Mouse (Mus musculus) heart, adult 18-20 months (tissue): ENCODE measurements at regions not wholly inside any gene's neighbourhood (a gene's known extent, or its start where the extent isn't known, plus 50 kb on each side); places are given as distances from the start of the nearest gene placed in this dataset.

Experiments used
- DNase-seq, 2 experiments: peaks; one replicate each; pipeline ENCODE4 v3.0.0; 2021 to 2022; ENCODE audit warnings: mixed read lengths in 1 of 2

DNA sequence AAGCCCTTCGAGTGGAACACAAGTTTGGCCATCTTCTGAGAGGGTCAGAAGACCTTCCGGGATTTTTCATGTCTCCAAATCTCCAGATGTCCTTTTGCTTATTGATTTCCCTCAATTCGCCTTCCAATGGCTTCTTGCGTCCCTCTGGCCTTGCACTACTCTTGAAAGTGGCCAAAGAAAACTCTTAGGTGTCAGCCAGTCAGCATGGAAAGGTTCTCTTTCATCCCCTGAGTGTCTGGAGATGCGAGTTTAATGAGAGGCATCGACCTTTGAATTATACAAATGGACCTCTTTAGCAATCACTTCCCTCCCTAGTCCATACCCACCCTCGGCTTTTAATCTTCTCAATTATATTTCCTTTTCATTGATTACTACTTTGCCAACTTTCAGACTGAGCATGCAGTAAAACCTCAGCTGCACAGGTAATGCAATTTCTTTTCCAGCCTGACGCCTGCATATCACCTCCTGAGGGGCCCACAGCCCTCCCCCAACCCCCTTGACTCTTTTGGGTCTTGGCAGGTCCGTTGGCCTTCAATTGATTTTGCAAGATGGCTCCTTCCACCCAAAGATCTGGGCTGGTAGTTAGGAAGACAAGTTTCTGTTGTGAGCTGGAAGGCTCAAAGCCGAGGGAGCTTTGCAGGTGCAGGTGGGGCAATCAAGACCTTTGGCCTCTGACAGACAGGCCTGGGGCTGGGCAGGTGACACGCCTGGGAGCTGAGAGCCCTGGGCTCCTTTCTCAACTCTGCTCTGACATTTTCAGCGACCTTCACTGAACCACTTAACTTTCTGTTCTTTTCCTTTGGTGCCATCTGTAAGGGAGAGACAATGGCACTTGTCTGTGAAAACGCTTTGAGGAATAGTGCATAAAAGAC lies 461.8 kb downstream of the Ccdc171 start:
- DNase-seq: no peak

DNA sequence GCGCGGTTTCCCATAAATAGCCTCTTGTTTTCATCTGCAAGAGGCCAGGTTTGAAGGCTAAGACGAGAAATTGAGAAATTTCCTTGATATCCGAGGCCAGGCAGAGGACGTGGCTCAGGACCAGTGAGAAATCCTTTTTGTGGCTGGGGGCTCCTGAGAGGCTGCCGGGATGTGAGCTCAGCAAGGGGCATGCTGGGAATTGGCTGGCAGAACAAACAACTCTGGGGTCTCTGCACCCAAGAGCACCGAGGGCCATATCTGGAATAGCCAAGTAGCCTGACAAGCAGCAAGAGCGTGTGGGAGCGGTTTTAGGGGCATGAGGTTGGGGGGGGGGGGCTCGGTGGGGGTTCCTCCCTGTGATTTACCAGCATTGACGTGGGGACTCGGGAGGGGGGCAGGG lies 462.5 kb downstream of the Ccdc171 start:
- DNase-seq: no peak

DNA sequence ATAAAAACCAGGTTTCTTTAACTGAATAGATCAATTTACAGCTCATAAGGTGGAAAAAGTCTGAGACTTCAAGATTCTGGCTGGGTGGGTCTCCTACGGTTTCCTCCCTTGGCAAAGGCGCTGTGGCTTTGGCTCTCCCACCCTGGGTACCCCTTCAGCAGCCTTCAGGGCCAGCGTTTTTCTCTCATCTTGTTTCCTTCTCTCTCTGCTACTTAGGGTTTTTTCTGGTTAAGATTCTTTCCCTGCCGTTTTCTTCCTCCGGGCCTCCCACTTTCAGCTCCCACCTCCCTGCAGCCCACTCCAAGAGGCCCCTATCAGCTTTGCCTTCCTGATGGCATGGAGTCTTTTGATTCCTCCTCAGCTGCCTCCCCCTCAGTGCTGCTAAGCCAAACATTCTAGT lies 463.0 kb downstream of the Ccdc171 start:
- DNase-seq: no peak

DNA sequence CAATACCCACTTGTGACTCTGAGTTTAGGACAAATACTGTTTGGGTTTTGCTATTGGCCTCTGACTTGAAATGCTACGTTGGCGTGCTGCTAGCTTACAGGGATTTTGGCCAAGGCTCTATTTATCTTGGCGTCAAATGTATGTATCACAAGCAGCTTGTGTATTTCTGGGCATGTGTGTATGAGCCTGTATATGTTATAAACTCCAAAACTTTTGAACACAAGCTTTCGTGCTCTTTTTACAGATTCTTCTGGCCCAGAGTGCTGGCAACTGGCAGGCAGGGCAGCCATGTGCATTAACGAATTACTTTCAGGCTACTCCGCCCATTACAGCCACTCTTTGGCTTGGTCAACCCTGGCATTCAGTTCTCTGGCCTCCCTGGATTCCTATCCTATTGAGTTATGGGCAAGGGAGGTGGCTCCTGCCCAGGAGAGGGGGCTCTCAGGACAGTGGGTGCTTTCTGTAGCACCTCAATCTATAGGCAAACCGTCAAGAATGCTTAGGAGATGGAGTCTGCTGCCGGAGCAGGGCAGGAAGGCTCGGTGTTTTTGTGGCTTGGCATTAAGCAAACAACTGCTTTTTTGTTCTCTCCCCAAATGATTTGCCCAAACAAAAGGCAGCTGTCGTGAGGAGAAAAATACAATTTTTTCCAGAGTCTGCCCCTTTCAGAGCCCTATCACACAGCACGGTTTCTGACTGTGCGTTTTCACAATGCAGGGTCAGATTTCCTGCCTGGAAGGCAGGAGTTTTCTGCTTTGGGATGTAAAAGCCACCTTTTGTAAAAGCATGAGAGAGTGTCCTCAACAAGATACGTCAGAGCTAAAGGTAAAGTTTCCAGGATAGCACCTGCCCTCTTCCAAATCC lies 465.0 kb downstream of the Ccdc171 start:
- peak; percentile 26 to 36 for DNase-seq

DNA sequence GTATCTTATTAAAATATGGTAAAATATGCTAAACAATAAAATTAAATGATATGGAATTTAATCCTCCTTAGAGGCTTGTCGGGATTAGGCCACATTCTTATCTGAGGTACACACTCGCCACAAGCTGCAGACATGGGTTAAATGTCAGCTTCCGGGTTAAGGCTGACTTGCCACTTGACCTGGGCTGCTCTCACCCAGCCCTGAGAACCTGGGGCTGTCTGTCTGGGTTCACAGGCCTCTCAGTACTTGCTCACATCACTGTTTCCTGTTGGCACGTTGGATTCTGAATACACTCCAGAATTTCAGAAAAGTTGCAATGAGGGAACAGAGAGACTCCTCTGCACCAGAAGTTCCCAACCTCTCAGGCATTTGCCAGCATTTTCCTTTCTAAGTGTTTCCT lies 465.9 kb downstream of the Ccdc171 start:
- peak in 1 of 2 experiments; percentile 25 for DNase-seq

DNA sequence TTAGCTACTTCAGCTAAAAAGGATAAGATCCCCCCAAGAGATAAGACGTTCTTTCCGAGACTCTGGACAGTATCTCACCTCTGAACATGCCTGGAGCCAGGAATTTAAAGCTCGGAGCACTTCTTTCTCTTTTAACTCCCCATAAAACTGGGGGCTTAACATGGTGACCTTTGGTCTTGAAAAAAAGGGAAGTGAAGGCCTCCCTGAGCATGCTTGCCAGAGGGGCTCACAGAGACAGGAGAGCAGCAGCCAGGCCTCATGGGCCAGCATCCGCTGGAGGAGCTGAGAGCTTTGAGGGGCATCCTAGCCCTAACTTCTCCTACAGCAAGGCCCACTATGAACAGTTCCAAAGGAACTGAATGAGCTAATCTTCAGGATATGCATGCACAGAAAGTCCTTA lies 471.7 kb downstream of the Ccdc171 start:
- no peak for DNase-seq

DNA sequence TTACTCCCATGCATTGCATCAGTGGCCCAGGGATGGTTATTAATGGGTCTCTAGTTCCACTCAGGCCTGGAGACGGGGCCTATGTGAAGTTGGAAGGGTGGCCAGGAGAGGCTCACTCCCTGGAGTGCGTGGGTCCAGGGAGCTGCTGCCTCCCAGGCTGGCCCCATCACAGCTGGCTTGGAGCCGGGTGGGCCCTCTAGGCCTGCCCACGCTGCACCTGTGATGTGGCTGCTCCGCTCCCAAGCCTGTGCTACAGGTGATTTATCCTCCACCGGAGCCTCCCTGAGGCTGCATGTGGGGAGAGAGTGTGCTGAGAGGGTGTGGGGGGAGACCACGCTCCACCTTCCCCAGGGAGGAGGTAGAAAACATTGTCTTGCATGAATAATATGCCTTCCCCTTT lies 476.3 kb downstream of the Ccdc171 start:
- DNase-seq: no peak

DNA sequence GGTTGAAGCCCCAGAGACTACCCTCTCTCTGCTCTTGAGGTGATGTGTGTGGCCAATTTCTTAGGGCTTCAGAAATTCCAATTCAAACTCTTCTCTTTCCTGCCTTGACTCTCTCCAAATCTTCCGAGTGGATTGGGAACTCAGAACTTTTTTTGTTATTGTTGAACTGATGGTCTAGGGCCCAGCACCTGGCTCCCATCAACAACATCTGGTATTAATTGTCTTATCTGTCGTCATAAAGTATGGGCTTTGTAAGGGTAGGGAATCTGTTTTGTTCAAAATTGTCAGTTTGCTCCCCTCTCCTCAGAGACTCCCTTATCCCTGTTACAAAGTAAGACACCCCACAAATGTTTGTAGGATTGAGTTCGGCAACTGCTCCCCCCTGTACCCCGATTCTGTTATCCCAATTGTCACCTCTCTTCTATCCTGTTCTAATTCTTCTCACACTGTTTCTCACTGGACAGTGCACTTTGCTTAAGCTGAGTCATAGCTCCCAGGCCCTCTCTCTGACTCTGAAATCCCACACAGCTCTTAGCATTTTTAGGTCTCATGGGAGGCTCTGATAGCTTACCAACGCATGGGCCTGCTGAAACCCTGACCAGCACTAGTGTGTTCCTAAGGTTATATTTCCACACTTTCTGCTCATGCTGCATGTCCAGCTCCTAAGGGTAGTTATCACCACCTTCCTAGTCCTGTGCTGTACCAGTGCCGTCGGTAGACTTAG lies 478.9 kb downstream of the Ccdc171 start:
- peak; percentile 26 to 46 for DNase-seq

DNA sequence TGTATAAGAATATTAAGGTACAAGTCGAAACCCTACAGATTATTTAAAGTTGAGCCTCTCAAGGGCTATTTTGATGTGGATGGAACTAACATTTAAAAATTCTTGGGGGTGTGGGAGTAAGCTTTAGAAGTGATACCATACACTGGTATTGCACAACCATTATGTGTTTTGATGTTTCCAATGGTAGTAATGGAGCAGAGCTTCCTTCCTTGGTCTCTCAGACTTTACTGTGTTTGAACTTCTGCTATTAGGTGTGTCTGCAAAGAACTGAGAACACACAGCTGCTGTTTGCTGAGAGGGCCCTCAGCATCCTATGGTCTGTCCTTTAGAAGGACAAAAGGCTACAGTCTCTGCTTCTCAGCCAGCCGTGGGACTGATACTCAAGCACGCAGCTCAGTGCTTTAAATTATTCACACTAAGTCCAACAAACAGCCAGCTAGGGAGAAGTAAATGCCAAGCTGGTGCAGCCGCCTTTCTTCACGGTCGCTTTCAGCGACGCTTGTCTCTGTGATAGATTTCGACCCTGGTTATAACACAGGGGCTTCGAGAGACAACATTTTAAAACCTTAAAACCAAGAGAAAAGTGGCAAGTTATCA lies 479.5 kb downstream of the Ccdc171 start:
- DNase-seq: no peak

DNA sequence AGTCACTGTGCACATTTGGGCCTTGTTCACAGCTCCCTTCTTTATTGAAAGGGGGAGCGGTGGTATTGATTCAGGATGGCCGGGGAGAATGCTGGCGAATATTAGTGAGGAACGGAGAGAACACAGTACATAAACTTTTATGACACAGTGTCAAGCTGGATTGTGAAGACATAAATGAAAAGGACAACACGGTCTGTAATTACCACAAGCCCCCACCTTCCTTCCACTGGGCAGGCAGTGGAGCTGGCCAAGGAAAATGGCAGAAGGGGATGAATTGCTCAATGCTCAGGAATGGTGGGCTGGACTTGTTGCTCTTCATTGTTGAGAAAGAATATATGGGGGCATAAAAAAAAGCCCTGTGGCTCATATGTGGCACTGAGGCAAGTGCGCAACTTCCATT lies 486.6 kb downstream of the Ccdc171 start:
- DNase-seq: no peak

DNA sequence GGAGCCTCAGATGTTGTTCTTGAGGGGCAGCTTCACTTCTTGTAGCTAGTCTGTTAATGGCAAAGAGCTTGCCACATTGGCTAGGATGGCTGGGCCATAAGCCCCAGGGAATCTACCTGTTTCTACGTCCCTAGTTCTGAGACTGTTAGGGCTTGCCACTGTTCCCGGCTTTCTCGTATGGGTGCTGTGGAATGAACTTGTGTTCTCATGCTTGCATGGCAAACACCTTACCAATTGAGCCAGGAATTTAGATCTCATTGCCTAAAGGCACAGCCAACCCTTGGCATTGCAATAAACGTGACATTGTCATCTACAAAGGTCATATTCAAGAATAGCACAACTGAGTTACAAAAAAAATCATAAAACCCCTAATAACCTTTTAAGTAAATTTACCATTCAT lies 489.8 kb downstream of the Ccdc171 start:
- peak in 1 of 2 experiments; percentile 12 for DNase-seq

DNA sequence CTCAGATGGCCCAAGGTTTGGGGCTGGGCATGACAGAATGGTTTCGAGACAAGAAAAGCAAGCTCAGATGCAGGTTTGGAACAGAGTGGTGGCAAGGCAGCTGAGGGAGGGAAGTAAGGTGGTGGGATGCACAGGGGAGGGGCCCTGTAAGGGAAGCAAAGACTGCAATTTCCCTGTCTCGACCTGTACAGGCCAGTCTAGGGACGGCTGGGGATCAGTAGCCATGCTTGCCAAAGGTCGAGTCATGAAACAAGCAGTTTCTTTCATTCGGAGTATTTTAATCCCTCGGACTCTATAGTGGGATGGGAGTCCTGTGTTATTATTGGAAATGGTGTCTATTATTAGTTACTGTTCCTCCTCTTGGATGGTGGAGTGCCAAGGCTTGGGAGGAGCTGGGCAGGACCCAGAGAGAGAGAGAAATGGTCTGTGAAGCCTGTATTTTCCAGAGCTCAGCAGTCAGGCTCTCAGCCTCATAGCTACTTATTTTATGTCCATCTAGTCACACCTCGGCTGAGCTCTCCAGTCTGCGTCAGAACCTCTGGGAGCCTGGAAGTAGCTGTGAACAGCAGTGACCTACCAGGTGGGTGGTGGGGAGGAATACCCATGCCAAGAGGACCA lies 490.3 kb downstream of the Ccdc171 start:
- DNase-seq: peak; percentile 62 to 75

DNA sequence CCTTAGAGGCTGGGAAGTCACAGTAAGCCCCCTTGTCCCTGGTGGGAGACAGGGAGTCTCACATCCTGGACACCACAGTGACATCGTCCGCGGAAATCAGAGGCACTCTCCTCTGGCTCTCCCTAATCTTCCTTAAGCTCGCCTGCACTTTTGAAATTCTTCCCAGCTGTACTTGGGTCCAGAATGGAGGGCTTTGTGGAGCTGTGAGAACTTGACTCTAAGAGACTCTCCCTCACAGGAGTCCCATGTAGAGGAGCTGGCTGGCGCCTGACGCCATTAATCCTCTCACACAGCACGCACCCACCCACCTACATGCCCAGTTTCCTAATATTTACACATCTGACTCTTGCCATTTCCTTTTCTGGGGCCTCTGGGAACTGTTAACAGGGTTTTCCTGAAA lies 492.8 kb downstream of the Ccdc171 start:
- peak in 1 of 2 experiments; percentile 36 for DNase-seq

DNA sequence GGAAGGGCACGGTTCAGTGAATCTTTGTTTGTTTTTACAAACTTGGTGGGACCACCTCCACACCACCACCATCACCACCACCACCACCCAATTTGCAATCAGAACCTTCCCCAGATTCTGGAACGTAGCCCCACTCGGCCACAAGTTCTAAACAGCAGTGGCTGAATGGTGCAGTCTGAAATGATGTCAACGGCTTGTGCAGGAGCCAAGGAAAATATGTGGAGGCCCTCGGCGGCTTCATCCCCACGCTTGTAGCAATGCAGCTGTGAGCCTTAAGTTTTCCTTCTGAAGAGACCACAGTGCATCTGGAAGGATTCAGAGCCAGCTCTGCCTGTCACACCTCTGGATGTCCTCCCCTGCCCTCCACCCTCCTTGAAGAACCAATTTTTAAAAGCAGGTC lies 493.4 kb downstream of the Ccdc171 start:
- peak; percentile 76 to 81 for DNase-seq

DNA sequence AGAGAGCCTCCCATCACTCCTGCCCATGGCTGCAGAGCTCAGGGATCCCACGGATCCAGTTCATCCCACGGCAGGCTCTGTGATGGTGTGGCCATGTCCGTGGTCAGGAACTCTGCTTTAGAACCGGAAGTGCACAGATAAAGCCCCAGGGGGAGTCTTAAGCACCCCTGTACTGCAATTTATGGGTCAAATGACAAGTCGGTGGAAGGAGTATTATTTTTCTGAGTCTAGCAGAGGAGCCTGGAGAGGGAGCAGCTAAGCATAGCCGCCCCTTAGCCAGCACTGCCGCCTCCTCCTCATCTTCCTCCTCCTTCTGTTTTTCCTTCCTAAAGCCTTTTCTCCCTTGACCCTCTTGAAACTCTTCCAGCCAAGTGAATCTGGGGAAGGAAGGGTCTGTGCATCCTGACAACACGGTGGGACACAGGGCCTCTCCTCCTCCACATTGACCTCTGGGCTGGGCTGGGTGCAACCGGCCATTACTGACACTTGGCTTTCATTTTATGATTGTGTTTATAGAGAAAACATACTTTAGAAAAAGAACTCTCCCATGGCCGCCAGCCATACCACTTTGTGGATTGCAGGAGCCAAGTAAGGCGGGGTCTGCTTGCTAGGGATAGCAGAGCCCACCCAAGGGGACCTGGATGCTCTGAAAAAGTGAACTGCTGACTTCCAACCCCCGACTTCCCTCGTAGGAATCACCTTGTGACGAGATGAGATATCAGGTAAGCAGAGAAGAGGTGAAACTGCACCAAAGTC lies 494.3 kb downstream of the Ccdc171 start:
- no peak for DNase-seq

DNA sequence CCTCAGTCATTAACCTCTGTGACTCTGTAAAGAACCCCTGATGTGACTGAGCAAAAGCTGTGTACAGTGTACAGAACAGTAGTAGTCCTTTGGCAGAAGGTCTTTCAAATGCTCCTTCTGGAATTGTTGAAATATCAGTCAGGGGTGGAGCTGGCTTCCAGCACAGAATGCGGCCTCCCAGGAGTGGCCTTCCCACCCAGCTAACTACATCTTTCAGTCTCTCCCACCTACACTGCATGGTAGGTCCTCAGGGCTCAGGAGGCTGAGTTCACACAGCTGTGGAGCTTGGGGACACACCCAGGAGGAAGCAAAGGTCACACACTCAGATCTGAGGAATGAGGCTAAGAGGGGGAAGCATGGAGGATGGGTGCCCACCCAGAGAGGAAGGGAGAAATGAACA lies 495.3 kb downstream of the Ccdc171 start:
- no peak for DNase-seq

DNA sequence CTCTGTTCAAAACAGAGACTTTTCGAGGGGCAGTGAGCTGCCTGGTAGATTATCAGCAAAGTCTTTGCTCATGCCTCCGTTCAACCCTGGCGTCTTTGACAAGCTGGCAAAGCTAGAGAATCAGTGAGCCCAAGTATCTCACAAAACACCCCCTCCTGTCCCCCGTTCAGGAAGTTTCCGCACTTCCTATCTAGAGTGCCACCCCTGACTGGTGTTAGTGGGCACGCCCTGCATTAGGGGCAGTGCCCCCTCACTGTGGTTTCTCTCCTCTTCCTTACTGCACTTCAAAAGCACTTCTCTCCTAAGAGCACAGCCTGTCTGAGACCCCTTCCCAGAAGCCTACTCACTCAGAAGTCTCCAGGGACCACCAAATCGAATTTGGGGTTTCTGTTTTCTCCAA lies 497.0 kb downstream of the Ccdc171 start:
- DNase-seq: no peak

DNA sequence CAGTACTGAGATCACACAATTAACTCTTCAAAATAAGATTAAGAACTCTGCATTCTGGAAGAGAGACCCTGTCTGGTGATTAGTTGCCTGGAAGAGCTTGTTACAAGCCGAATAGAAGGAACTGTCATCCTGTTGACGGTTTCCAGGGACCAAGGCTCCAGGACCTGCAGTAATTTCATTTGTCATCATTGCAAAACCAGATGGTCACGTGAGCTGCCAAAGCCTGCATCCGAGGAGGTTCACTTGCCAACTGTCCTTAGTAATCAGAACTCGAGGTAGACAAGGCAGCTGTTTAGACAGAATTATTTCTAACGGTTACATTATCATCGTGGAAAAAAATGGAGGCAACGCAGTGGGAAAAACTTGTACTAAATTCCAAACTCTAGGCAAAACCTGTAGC lies 500.8 kb downstream of the Ccdc171 start:
- peak; percentile 27 to 50 for DNase-seq

DNA sequence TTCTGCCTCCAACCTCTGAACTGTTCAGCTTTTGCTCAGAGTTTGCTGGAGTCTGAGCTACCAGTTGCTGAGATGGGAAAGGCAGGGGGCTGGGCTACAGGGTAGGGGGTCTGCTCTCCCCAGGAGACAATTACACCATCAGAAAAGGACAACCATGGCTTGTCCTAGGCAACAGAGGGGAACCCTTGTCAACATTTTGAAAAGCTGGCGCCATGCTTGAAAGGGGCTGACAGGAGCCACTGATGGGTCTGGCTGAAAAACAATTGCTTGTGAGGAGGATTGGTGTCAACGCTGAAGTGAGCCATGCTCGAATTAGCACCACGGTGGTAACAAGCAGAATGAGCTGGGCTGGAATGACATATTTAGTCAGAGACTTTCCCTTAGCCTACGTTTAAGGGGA lies 502.8 kb downstream of the Ccdc171 start:
- no peak for DNase-seq

DNA sequence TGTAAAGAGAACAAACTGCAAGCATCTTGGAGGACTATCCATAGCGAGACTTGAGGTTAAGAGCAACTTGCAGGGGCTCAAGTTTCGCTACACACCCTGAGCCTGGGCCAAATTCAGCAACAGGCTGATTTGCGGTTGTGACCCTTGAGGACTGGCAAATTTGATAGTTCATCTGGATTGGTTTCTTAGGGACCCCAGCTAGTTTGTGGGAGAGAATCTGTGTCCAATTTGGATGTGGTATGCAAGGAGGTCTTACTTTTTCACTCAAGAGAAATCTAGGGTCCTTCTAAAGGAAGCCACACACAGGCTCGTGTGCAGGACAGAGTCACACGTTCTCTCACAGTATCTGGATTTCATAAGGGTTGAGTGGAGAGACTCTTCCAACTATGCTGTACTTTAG lies 505.6 kb downstream of the Ccdc171 start:
- no peak for DNase-seq

DNA sequence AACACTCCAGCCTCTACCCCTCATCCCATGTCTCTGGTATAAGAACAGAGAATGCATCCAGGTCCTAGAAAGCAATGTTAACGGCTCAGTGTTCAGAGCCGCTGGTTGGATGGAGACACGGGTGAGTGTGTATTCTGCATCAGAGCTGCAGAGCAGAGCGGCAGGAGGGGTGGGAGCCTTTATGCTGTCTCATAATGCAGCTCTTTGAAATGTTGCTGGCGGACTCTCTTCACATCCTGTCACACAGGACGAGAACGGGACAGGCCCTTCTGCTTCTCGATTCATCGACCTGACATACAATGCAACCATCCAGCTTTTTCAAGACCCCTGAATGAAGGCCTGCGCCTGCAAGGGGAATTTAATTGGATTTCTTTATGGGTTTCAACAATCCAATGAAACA lies 507.2 kb downstream of the Ccdc171 start:
- no peak for DNase-seq
